Mouse (Mus musculus): ENCODE measurements at regions not wholly inside any gene's neighbourhood (a gene's known extent, or its start where the extent isn't known, plus 50 kb on each side); places are given as distances from the start of the nearest gene placed in this dataset.
A peak's percentile ranks its signal among the peaks of the same experiment; 100 is the strongest.

DNA sequence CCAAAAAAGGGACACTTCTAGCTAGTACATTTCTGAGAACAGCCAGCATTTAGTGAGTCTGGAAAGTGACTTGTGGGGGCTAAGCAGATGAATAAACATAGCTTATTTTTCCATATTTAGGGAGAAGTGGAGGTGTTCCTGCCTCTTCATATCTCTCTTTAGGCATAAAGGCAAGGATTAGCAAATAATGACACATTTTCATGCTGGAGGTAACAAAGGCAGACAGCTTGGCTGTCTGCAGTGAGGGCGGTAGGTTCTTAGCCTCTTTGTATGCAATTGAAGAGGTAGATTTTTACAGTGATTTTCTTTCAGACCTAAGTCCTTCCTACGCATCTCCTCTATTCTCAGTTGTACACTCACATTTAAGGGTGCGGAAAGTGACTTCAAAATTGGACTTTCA, 176.5 kb downstream of the Icos start:
- Histone ChIP-seq H3K9ac (no peak overlapping the region), H3K4me3 (no peak overlapping the region), H3K27ac (no peak overlapping the region), H3K4me2 (replicated peaks) (no peak overlapping the region), H3K27me3 (replicated peaks) (no peaks in the 10 kb centered on the region), H3K36me3 (no peaks in the 10 kb centered on the region), H3K4me1 (no peaks in the 10 kb centered on the region), H3K9me3 (no peaks in the 10 kb centered on the region)
- 94% methylated on average over 3 of the region's 3 CpGs for WGBS
- no peak for ATAC-seq (ENCODE audit: low FRiP score, low read depth)

GRCm38 (mm10) chr1:61157271-61157670, 179.5 kb downstream of the Icos start:
- H3K36me3 ChIP-seq, result no peaks in the 10 kb centered on the region
- H3K9me3 ChIP-seq, result no peaks in the 10 kb centered on the region
- H3K27ac ChIP-seq, result no peak overlapping the region
- H3K4me3 ChIP-seq, result no peak overlapping the region
- no peaks in the 10 kb centered on the region for H3K4me1 ChIP-seq
- no peak for ATAC-seq (ENCODE audit: low FRiP score, low read depth)
- no peak overlapping the region for H3K9ac ChIP-seq
- WGBS, result 83% methylated on average over 4 of the region's 4 CpGs
- no peaks in the 10 kb centered on the region for H3K27me3 ChIP-seq (replicated peaks)
- H3K4me2 ChIP-seq (replicated peaks), result no peak overlapping the region

- no peaks in the 10 kb centered on the region for H3K36me3 ChIP-seq
- H3K9me3 ChIP-seq, result no peaks in the 10 kb centered on the region
- H3K9ac ChIP-seq, result no peak overlapping the region
- no peak overlapping the region for H3K4me3 ChIP-seq
- H3K27me3 ChIP-seq (replicated peaks), result no peaks in the 10 kb centered on the region
- no peak for ATAC-seq (ENCODE audit: low FRiP score, low read depth)
- WGBS, result 80% methylated on average over 3 of the region's 3 CpGs
- H3K4me1 ChIP-seq, result no peaks in the 10 kb centered on the region
- no peak overlapping the region for H3K4me2 ChIP-seq (replicated peaks)
- H3K27ac ChIP-seq, result no peak overlapping the region
These were observed 182.8 kb downstream of the Icos start for GRCm38 (mm10) chr1:61160505-61160904.

DNA sequence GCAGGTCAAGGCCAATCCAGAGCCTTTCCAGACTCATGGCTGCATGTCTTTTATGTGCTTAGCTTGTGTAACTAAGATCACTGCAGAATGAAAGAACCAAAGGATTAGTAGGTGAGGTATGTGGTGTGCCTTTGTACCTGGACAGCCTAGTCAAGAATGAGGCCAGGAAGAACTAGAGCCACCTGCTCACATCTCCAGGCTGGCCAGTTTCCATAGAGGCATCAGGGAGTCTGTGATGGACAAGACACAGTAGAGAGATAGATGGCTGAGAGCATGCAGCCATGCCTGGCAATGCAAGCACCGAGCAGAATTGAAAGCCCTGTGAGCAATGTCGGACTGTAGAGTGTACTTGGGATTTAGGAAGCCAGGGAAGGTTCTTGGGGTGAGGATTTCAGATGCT, 186.5 kb downstream of the Icos start:
- no peak overlapping the region for H3K4me3 ChIP-seq
- 84% methylated on average over 2 of the region's 2 CpGs for WGBS
- H3K4me2 ChIP-seq (replicated peaks), result no peak overlapping the region
- H3K36me3 ChIP-seq, result no peaks in the 10 kb centered on the region
- no peak for ATAC-seq (ENCODE audit: low FRiP score, low read depth)
- no peaks in the 10 kb centered on the region for H3K27me3 ChIP-seq (replicated peaks)
- no peaks in the 10 kb centered on the region for H3K9me3 ChIP-seq
- no peaks in the 10 kb centered on the region for H3K4me1 ChIP-seq
- no peak overlapping the region for H3K27ac ChIP-seq
- H3K9ac ChIP-seq, result no peak overlapping the region

DNA sequence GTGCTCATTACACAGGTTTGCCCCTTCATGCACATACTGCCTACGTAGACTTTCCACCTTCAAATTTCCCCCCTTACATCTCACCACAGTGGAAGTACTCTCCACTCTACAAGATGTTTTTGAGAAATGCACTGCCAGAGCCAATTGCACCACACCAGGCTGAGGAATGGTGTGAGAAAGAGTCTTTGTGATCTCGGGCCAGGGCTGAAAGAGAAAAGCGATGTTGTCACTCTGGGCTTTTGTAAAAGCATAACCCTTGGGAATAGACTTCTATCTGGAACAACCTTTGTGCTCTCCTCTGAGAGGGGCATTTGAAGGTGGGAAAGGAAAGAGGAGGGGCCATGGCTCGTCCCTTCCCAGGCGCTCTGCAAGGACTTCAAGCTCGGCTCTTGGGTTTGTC, 194.2 kb downstream of the Icos start:
- Histone ChIP-seq H3K27me3 (replicated peaks) (no peaks in the 10 kb centered on the region), H3K36me3 (no peaks in the 10 kb centered on the region), H3K4me1 (no peaks in the 10 kb centered on the region), H3K9ac (no peak overlapping the region), H3K27ac (no peak overlapping the region), H3K9me3 (no peaks in the 10 kb centered on the region), H3K4me2 (replicated peaks) (no peak overlapping the region), H3K4me3 (no peak overlapping the region)
- WGBS, result 82% methylated on average over 6 of the region's 6 CpGs
- no peak for ATAC-seq (ENCODE audit: low FRiP score, low read depth)

- Histone ChIP-seq H3K27ac (no peak overlapping the region), H3K4me3 (no peak overlapping the region), H3K9me3 (no peaks in the 10 kb centered on the region), H3K4me2 (replicated peaks) (no peak overlapping the region), H3K36me3 (no peaks in the 10 kb centered on the region), H3K27me3 (replicated peaks) (no peaks in the 10 kb centered on the region), H3K4me1 (no peaks in the 10 kb centered on the region), H3K9ac (no peak overlapping the region)
- ATAC-seq (ENCODE audit: low FRiP score, low read depth), result no peak
- 83% methylated on average over 6 of the region's 6 CpGs for WGBS
These were observed 195.2 kb downstream of the Icos start for GRCm38 (mm10) chr1:61172946-61173345.

DNA sequence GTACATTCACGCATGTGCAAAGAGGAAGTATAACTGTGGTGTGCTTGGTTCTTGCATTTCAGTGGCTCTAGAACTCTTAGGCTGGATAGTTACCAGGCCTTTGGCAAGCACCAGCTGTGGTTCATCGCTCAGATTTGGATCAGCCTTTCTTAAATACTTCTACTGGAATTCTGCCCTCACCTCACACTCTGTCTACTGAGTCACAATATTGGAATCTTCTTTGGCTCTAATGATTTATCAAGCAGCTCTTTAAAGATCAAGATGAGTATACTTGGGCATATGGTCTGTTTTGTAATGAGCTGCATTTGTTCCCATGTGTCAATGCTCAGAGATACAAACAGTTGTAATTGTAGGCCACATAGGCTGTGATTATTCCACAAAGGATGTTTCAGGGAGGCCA, 197.5 kb downstream of the Icos start:
- no peak overlapping the region for H3K27ac ChIP-seq
- H3K4me3 ChIP-seq, result no peak overlapping the region
- ATAC-seq (ENCODE audit: low FRiP score, low read depth), result no peak
- H3K9ac ChIP-seq, result no peak overlapping the region
- no peak overlapping the region for H3K4me2 ChIP-seq (replicated peaks)
- peaks cover 10% of the 10 kb centered on the region for H3K4me1 ChIP-seq
- H3K27me3 ChIP-seq (replicated peaks), result no peaks in the 10 kb centered on the region
- WGBS, result 96% methylated on average over 2 of the region's 2 CpGs
- H3K36me3 ChIP-seq, result no peaks in the 10 kb centered on the region
- no peaks in the 10 kb centered on the region for H3K9me3 ChIP-seq

DNA sequence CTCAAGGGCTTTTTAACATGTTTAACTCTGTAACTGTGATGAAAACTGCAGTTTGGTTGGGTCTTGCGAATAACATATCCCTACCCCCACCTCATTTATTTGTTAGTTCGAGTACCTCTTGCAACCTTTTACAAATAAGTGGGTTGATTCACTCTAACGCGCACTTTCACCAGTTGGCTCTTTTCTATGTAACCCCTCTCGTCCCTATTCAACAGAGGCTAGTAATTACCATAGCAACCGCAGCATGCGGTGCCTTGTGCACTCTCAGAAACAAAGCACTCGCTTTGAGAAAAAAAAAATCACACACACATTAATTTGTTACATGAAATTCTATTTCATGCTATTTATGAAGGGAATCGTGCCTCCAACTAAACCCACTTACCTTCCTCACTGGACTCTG, 201.7 kb downstream of the Icos start:
- no peaks in the 10 kb centered on the region for H3K9me3 ChIP-seq
- no peak for ATAC-seq (ENCODE audit: low FRiP score, low read depth)

DNA sequence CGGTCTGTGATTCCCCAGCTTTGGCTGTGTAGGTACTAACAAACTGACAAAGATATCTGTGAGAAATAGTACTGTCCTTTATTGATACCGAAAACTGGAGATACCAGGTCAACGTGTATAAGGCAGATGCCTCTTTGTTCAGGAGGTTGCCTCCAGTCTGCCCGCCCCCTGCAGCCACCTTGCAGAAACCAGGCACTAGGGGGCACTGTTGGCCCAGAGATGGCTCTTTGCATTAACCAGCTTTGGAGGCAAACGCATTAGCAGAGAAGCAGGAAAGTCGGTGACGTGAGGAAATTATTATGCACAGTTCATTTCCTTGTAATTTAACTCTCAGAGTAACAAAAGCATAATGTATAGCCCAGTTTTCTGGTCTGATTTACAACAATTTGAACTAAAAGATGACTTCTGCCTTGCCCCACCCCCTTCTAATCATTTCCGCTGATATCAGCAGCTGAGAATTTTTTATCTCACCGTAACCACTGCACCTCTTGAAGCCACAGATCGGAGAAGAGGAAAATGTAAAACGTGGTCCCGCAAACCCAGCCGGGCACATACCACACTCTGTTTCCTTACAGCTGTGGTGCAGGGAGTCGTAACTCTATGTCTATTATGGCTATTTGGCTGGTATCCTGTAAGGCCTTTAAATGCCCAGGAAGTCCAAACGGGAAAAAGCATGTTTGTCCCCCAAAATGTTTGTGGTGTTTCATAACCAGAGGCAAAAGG, 203.5 kb downstream of the Icos start:
- Histone ChIP-seq H3K9me3 (no peaks in the 10 kb centered on the region), H3K4me1 (peaks cover 23% of the 10 kb centered on the region), H3K4me3 (no peak overlapping the region), H3K4me2 (replicated peaks) (peak overlapping the region; percentile 47), H3K27ac (no peak overlapping the region; the same call in 1 of the 2 replicates), H3K36me3 (no peaks in the 10 kb centered on the region), H3K27me3 (replicated peaks) (no peaks in the 10 kb centered on the region), H3K9ac (no peak overlapping the region)
- 21% methylated on average over 15 of the region's 15 CpGs for WGBS
- peak; percentile 86 for ATAC-seq (ENCODE audit: low FRiP score, low read depth)

More for the DNA sequence above, 201.7 kb downstream of the Icos start:
- 28% methylated on average over 9 of the region's 9 CpGs for WGBS
- Histone ChIP-seq H3K27me3 (replicated peaks) (no peaks in the 10 kb centered on the region), H3K4me2 (replicated peaks) (no peak overlapping the region), H3K4me3 (no peak overlapping the region), H3K4me1 (peaks cover 23% of the 10 kb centered on the region), H3K36me3 (no peaks in the 10 kb centered on the region), H3K9ac (no peak overlapping the region), H3K27ac (no peak overlapping the region; the same call in 1 of the 2 replicates)

DNA sequence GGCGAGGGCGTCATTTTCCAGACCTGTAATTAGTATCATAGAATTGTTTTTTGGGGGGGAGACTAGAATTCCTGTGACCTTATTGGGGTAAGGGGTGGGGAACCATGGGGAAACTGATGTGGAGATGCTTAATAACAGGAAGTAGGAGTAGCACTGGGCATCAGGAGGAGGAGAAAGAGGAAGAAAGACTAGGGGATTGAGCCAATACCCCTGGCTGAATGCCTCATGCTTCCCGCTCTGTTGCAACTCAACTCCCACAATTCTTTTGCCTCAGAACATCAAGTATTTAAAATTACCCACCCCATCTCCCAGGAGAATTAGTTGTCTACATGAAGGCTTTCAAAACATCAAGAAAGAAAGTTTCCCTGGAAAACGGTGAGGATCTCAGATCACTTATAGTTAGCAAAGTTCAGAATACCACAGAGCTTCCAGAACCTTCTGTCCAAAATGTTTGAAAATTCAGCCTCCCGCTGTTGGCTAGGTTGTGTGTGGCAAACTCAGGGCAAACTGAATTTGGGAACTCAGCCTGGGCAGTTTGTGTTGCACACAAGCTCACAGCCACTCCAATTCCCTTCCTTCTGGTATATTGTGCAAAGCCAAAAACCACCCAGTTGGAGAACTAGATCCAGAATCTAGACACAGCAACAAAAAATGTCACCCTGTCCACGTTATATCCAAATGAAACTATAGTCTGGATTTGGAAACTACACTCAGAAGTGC, 209.8 kb downstream of the Icos start:
- no peak overlapping the region for H3K4me2 ChIP-seq (replicated peaks)
- no peak for ATAC-seq (ENCODE audit: low FRiP score, low read depth)
- H3K4me1 ChIP-seq, result no peaks in the 10 kb centered on the region
- WGBS, result 81% methylated on average over 6 of the region's 6 CpGs
- H3K27ac ChIP-seq, result no peak overlapping the region
- no peaks in the 10 kb centered on the region for H3K27me3 ChIP-seq (replicated peaks)
- H3K9me3 ChIP-seq, result no peaks in the 10 kb centered on the region
- H3K9ac ChIP-seq, result no peak overlapping the region
- H3K36me3 ChIP-seq, result no peaks in the 10 kb centered on the region
- no peak overlapping the region for H3K4me3 ChIP-seq

DNA sequence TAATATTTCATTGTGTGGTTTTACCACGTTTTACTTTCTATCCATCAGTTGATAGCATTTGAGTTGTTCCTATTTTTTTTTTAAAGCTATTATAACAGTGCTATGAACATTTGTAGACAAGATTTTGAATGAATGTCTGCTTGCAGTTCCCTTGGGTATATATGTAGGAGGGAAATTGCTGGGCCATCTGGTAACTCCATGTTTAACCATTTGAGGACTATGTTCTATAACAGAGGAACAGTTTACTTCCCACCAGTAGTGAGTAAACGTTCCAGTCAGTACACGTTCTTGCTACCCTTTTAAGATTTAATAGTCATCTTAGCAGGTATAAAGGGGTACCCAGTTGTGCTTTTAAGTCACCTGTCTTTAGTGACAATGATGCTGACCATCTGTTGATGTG, 213.2 kb downstream of the Icos start:
- Histone ChIP-seq H3K27ac (no peak overlapping the region), H3K4me3 (no peak overlapping the region), H3K9ac (no peak overlapping the region), H3K4me1 (no peaks in the 10 kb centered on the region), H3K9me3 (no peaks in the 10 kb centered on the region), H3K36me3 (no peaks in the 10 kb centered on the region), H3K27me3 (replicated peaks) (no peaks in the 10 kb centered on the region), H3K4me2 (replicated peaks) (no peak overlapping the region)
- WGBS, result 77% methylated on average over 3 of the region's 3 CpGs
- no peak for ATAC-seq (ENCODE audit: low FRiP score, low read depth)

- peaks cover 8% of the 10 kb centered on the region for H3K4me1 ChIP-seq
- no peaks in the 10 kb centered on the region for H3K27me3 ChIP-seq (replicated peaks)
- H3K4me2 ChIP-seq (replicated peaks), result no peak overlapping the region
- no peak overlapping the region for H3K4me3 ChIP-seq
- no peak overlapping the region for H3K9ac ChIP-seq
- H3K36me3 ChIP-seq, result no peaks in the 10 kb centered on the region
- H3K9me3 ChIP-seq, result no peaks in the 10 kb centered on the region
- no peak overlapping the region for H3K27ac ChIP-seq
- no peak for ATAC-seq (ENCODE audit: low FRiP score, low read depth)
- 82% methylated on average over 3 of the region's 3 CpGs for WGBS
These were observed 220.9 kb downstream of the Icos start for GRCm38 (mm10) chr1:61198549-61199062.

DNA sequence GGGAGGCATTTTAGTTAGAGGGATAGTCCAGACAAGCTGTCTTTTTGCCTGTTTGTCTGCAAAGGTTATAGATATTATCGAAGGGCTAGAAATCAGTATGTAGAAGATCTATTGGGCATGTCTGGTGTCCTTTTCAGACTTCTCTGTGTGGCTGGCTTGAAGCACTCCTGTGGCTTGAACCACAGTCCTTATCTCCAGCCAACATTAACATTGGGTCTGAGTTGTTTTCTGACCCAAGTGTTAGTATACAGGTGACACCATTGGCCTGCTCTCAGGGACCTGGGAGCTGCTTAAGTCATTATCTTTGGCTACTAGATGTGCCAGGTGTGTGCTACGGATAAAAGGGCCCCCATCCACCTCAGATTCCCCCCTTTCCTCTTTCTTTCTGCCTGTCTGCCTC, 223.3 kb downstream of the Icos start:
- Histone ChIP-seq H3K4me3 (no peak overlapping the region), H3K9me3 (no peaks in the 10 kb centered on the region), H3K4me2 (replicated peaks) (no peak overlapping the region), H3K9ac (no peak overlapping the region), H3K27me3 (replicated peaks) (no peaks in the 10 kb centered on the region), H3K4me1 (peaks cover 16% of the 10 kb centered on the region), H3K27ac (no peak overlapping the region), H3K36me3 (no peaks in the 10 kb centered on the region)
- ATAC-seq (ENCODE audit: low FRiP score, low read depth), result no peak
- WGBS, result 75% methylated on average over 2 of the region's 2 CpGs

Measured in neural tube, embryonic 12.5 days (tissue).